Mouse (Mus musculus): ENCODE results near the gene Gal3st1.

The Gal3st1 gene

GRCm38 (mm10) chr11:4035116-4035892 is 51.9 kb downstream of the Gal3st1 start:
- no peak for DNase-seq

GRCm38 (mm10) chr11:4035916-4036315 is 52.5 kb downstream of the Gal3st1 start:
- no peak for DNase-seq

- DNase-seq = no peak
Measured at GRCm38 (mm10) chr11:4036365-4037084, 53.1 kb downstream of the Gal3st1 start.

- no peak for DNase-seq
Measured at GRCm38 (mm10) chr11:4039951-4040350, 56.5 kb downstream of the Gal3st1 start.

- DNase-seq = no peak
Measured at GRCm38 (mm10) chr11:4041123-4041625, 57.7 kb downstream of the Gal3st1 start.

GRCm38 (mm10) chr11:4043081-4043480 is 59.6 kb downstream of the Gal3st1 start:
- no peak for DNase-seq

- DNase-seq = no peak
Measured at GRCm38 (mm10) chr11:4046526-4046925, 63.1 kb downstream of the Gal3st1 start.

GRCm38 (mm10) chr11:4047766-4048165 is 64.3 kb downstream of the Gal3st1 start:
- DNase-seq = no peak

GRCm38 (mm10) chr11:4048438-4048837 is 65.0 kb downstream of the Gal3st1 start:
- no peak for DNase-seq

Data from thymus, adult 18-20 months (tissue).